Mouse (Mus musculus) monocyte, adult 59 days (primary cell): ENCODE measurements around the gene 1700013F07Rik. TPM values are rescaled to one million over a fixed set of nuclear protein-coding genes. Genes with fewer than 3 reads are reported as not detected.

Experiments used
- total RNA-seq, 2 experiments: library from RNA; stranded (reverse); gene quantifications; one replicate each; pipeline ENCODE4 v1.2.4; 2023

1700013F07Rik gene
- total RNA-seq: not detected

GRCm38 (mm10) chr3:108533951-108534350 lies at the start of gene 1700013F07Rik:
TSS of gene 1700013F07Rik (plus strand) at chr3:108534150.

GRCm38 (mm10) chr3:108536517-108537260 lies 2.7 kb downstream of the 1700013F07Rik start, which contains the start of gene 5330417C22Rik:
TSS of gene 5330417C22Rik (minus strand) at chr3:108536536.

GRCm38 (mm10) chr3:108562133-108562730 lies 28.3 kb downstream of the 1700013F07Rik start, which contains the start of gene Tmem167b:
TSS of gene Tmem167b (minus strand) at chr3:108562466.

GRCm38 (mm10) chr3:108571443-108572294 lies 37.7 kb downstream of the 1700013F07Rik start, which contains the start of gene Taf13:
TSS of gene Taf13 (plus strand) at chr3:108571698.

GRCm38 (mm10) chr3:108590786-108591529 lies 57.0 kb downstream of the 1700013F07Rik start, which contains the start of gene Wdr47:
TSS of gene Wdr47 (plus strand) at chr3:108591279.

Other genes with a start within 250 kb of the 1700013F07Rik start
- not detected for gene Mybphl, start 169.2 kb upstream of the 1700013F07Rik start, total RNA-seq
- gene Psrc1, start 150.3 kb upstream of the 1700013F07Rik start, total RNA-seq: 1 to 10 TPM in 1 of 2 experiments, under 1 TPM in 1; 0.76 to 2.1 TPM
- gene Celsr2, start 118.6 kb upstream of the 1700013F07Rik start, total RNA-seq: 1 to 10 TPM; 1.0 to 1.8 TPM
- gene Sars, start 88.9 kb upstream of the 1700013F07Rik start, total RNA-seq: 10 to 100 TPM; 78.4 to 82.3 TPM
- gene 5330417C22Rik, start 2.4 kb downstream of the 1700013F07Rik start, total RNA-seq: not detected
- 10 to 100 TPM; 36.9 to 38.4 TPM for gene Tmem167b, start 28.3 kb downstream of the 1700013F07Rik start, total RNA-seq
- 10 to 100 TPM; 24.1 to 30.4 TPM for gene Taf13, start 37.5 kb downstream of the 1700013F07Rik start, total RNA-seq
- gene Wdr47, start 57.1 kb downstream of the 1700013F07Rik start, total RNA-seq: 10 to 100 TPM in 1 of 2 experiments, 1 to 10 TPM in 1; 8.2 to 18.8 TPM
- gene Clcc1, start 119.8 kb downstream of the 1700013F07Rik start, total RNA-seq: 10 to 100 TPM; 32.7 to 36.7 TPM
- 10 to 100 TPM in 1 of 2 experiments, 1 to 10 TPM in 1; 5.6 to 12.1 TPM for gene Gpsm2, start 188.2 kb downstream of the 1700013F07Rik start, total RNA-seq
- gene Aknad1, start 205.5 kb downstream of the 1700013F07Rik start, total RNA-seq: not detected